Mouse (Mus musculus): ENCODE measurements at regions not wholly inside any gene's neighbourhood (a gene's known extent, or its start where the extent isn't known, plus 50 kb on each side); places are given as distances from the start of the nearest gene placed in this dataset.
A peak's percentile ranks its signal among the peaks of the same experiment; 100 is the strongest.

- DNase-seq (ENCODE audit: inconsistent age in 2 of 2, low spot score in 1 of 2), result no peak
Measured at GRCm38 (mm10) chr10:96550266-96550665, 66.5 kb upstream of the Btg1 start.

GRCm38 (mm10) chr10:96557336-96557735, 59.5 kb upstream of the Btg1 start:
- DNase-seq (ENCODE audit: inconsistent age in 2 of 2, low spot score in 1 of 2), result peak in 1 of 2 experiments; percentile 36

GRCm38 (mm10) chr10:96565343-96565742, 51.5 kb upstream of the Btg1 start:
- DNase-seq (ENCODE audit: inconsistent age in 2 of 2, low spot score in 1 of 2), result no peak
